Mouse (Mus musculus) kidney, adult 2 months (tissue): ENCODE measurements around the gene Fam227a.

Experiments
- CTCF ChIP-seq: fragments of 200-500 bp; conservative IDR thresholded peaks from 2 replicates; pipeline ENCODE4 v1.5.1; 2011; ENCODE audit warnings: low read depth, mild to moderate bottlenecking, control low read depth, low read length, moderate library complexity, mixed read lengths; ENCODE audit not compliant: insufficient read depth, insufficient read length
- POLR2A ChIP-seq: fragments of 200-500 bp; IDR thresholded peaks from one replicate; pipeline ENCODE4 v1.6.1; 2011; ENCODE audit warnings: low read depth, low read length, control low read depth

DNA sequence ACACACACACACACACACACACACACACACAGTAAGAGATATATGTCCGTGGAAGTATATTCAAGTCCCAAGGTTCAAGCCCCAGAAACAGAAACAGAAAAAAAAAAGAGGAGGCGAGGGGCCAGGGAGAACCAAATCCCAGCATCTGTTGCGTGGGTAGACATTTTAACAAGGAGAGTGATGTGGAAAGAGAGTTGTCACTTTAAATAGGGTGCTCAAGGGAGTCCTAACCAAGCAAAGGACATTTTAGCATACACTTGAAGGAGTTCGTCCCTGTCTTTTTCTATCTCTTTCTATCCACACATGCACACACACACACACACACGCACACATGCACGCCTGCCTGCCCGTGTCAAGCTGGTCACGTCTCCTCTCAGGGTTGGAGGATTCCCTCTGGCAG is 5.9 kb upstream of the Fam227a start:
- TF ChIP-seq CTCF (no peak), POLR2A (no peak)
